Mouse (Mus musculus): Measurements from ENCODE around the gene Ttc28.

Gene Ttc28

DNA sequence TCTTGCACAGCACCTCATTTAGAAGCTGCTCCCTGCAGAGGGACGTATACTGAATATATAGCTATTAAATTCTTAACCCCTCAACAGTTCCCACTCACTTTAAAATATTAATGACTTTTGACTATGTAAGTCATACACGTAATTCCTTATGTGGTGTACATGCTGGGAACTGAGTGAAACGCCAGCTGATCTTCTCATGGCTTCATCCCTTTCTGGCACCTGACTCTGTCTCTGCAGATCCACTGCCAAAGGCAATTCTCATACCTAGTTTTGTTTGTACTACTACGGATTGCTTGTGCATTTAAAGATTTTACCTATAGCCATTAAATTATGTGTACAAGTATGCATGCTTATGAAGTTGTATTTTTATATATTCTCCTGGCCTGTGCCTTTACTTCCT lies 39.9 kb downstream of the Ttc28 start:
- no peak for TF ChIP-seq GATA4 (IDR thresholded peaks at IDR 0.05; ENCODE audit: insufficient replicate concordance, low read length)

DNA sequence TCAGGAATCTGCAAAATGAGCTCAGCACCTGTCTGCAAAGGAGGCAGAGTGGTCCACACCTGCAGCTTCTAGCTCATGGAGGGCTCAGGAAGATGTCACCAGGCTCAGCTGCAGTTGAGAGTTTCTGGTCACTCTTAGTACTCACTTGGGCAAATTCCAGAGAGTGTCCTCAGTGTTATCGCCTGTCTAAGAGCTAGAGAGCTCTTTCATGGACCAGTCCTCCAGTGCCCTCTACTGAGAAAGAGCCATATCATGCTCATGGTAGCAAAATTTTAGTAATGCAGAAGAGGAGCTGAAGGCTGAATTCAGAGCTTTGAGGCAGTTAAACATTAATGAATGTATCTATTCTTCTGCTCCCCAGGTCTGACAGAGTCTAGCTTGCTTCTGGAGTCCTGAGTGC lies 43.7 kb downstream of the Ttc28 start:
- TF ChIP-seq GATA4 (IDR thresholded peaks at IDR 0.05; ENCODE audit: insufficient replicate concordance, low read length) = peak; percentile 28; the same call in 1 of the 2 replicates

DNA sequence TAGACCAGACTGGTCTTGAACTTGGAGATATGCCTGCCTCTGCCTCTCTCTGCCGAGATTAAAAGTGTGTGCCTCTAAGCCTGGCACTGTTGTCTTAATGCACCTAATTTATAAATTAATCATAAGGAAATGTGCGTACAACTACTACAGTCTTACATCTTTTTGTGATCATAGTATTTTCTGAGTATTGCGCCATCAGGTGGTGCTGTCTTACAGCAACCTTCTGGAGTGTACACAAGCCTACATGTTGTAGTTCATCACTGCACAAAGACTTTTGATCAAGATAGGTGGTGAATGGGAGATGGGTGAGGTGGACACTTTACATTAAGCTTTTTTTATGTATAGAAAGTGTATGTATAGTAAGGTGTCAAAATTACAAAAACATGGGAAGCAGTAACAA lies 45.0 kb downstream of the Ttc28 start:
- TF ChIP-seq GATA4 (IDR thresholded peaks at IDR 0.05; ENCODE audit: insufficient replicate concordance, low read length) = no peak

DNA sequence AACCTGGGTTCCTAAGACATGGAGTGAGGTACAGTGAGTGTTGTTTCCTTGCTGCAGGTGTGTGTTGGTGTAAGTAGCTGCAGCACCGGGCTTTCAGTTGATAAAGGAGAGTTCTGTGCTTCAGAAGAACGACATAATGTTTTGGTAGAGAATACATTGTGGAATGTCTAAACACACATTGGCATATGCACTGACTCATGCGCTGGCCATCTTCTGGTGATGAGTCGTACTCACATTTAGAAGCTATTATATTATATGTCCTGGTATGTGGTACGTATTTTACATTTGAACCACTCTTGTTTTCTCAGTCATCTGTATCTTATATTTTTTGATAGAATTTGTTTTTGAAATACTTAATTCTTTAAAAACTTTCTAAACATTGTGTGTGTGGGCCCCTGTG lies 46.2 kb downstream of the Ttc28 start:
- TF ChIP-seq GATA4 (IDR thresholded peaks at IDR 0.05; ENCODE audit: insufficient replicate concordance, low read length) = no peak

DNA sequence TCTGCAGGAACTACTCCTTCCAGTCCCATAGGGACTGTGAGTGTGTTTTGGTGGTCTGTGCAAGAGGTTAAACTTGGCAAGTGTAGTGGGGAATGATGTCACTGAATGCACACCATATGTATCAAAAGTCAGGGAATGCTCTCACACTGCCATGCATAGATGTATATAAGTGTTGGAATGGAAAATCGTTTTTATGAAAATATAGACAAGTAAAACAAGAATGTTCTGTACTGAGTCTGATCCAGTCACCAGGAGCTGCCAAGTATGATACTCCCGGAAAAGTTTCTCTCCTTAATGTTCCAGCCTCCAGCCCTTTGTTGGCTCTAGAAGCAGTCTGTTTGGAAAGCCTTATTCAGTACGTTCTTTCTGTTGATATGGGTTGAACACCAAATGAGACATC lies 48.7 kb downstream of the Ttc28 start:
- TF ChIP-seq GATA4 (IDR thresholded peaks at IDR 0.05; ENCODE audit: insufficient replicate concordance, low read length) = no peak

DNA sequence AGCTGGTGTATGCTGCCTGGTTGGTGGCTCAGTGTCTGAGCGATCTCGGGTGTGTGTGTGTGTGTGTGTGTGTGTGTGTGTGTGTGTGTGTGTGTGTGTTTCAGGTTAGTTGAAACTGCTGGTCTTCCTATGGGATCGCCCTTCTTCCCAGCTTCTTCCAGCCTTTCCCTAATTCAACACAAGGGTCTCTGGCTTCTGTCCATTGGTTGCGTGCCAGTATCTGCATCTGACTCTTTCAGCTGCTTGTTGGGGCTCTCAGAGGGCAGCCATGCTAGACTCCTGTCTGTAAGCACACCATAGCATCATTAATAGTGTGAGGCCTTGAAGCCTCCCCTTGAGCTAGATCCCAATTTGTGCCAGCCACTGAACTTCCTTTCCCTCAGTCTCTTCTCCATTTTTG lies 49.7 kb downstream of the Ttc28 start:
- no peak for TF ChIP-seq GATA4 (IDR thresholded peaks at IDR 0.05; ENCODE audit: insufficient replicate concordance, low read length)

DNA sequence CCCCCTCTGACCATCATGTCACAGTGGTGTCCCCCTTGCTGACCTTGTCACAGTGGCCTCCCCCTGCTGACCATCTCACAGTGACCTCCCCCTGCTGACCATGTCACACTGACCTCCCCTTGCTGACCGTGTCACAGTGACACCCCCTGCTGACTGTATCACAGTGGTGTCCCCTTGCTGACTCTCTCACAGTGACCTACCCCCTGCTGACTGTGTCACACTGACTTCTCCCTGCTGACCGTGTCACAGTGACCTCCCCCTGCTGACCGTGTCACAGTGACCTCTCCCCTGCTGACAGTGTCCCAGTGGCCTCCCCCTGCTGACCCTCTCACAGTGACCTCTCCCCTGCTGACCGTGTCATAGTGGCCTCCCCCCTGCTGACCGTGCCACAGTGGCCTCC lies 57.0 kb downstream of the Ttc28 start:
- no peak for TF ChIP-seq GATA4 (IDR thresholded peaks at IDR 0.05; ENCODE audit: insufficient replicate concordance, low read length)

DNA sequence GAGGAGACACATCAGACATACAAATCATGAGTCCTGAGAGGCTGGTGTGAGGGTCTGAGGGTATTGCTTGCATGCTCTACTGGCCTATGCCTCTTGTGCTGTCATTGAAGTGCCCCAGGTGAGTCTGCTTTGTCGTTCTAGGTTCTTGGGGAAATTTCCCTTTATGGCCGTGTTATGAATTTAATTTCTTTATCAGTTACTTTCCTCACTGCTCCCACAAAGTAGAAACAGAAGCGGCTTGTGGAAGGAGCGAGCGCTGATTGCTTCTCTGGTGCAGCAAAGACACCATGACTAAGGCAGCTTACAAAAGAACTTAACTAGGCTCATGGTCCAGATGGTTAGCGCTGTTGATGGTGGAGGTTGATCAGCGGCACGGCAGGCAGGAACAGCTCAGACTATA lies 64.7 kb downstream of the Ttc28 start:
- TF ChIP-seq GATA4 (IDR thresholded peaks at IDR 0.05; ENCODE audit: insufficient replicate concordance, low read length) = no peak

DNA sequence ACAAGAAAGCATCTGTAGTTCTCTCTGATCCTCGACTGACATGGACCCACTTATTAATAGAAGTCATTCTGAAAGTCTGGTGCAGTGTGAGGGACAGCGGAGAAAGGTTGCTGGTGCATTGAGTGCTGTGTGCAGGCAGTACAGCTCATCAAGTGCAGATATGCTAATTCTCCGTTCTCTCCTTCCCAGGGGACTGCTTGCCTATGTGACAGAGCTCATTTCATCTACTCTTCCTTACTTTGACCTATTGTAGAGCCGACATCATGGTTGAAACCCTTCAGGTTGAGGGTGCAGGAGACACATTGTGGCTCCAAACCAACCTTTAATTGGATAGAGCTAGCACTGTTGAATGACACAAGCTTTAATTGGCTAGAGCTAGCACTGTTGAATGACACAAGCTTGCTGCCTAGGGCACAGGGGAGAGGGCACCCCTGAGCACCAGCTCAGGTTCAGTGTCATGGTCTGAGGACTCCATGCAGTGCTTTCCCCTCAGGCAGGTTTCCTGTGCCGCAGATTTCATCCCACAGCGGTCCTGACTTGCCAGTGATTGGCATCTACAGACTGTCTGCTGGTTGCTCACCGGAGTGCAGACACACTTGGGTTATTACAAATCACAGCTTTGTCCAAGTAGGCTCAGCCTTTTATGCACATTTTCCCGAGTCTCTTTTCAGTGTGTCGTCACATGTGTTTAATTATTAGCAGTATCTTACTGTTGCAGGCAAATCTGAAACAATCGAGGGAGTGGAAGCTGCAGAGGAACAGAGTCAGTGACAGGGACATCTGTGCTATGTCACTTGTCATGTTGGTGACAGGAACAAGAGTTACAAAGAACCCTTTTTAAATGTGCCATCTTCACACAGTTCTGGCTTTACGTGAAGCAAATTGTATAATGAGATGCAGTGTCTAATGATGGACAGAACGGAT lies 69.1 kb downstream of the Ttc28 start:
- TF ChIP-seq GATA4 (IDR thresholded peaks at IDR 0.05; ENCODE audit: insufficient replicate concordance, low read length) = no peak

DNA sequence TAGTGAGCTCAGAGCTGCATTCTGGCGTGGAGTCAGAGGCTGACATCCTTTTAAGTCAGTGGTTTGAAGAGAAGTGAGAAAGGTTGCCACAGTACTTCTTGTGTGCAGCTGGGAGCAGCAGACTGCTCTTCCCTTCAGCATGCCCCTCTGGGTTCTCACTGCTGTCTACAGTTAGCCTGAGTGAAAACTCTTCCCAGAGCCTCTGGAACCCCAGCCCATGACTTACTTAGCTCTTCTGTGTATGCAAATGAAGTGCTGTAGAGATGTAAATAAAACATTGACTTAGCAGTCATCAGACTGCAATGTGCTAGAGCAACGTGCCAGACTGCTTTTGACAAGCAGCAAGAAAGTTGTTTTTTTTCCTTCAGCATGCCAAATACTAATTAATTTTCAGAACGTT lies 70.2 kb downstream of the Ttc28 start:
- no peak for TF ChIP-seq GATA4 (IDR thresholded peaks at IDR 0.05; ENCODE audit: insufficient replicate concordance, low read length)

DNA sequence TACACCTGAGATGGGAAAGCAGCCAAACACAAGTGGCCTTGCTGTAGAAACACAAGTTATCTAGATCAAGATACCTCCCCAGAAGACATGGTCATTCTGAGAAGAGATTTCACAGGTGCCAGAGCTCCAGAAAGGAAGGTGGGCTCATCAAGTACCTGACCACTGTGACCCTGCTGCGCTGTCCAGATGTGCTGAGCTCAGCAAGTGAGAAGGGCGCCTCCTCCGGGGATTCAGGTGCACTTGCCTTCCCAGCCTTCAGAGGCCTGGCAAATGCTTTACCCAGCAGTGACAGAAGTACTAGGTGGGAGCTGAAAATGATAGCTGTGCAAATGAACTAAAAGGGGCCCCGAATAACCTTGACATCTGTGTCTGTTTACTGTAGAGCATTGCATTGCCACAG lies 78.6 kb downstream of the Ttc28 start:
- no peak for TF ChIP-seq GATA4 (IDR thresholded peaks at IDR 0.05; ENCODE audit: insufficient replicate concordance, low read length)

DNA sequence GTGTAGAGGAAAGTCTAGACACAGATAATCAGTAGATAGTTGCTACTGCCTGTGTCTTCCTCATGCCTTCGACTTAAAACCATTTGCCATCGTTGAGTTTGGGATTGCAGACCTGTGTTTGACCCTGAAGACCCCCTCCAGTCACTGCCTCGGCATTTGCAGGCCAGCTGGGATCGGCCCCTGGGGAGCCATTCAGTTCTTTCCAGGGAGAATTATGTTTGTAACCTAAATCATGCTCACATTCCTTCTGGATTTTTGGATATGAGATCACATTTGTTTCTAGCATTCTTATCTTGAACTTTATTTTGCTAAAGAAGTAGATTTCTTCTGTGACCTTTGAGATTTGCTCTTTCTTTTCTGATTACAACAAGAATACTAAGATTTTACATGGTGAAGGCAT lies 80.5 kb downstream of the Ttc28 start:
- TF ChIP-seq GATA4 (IDR thresholded peaks at IDR 0.05; ENCODE audit: insufficient replicate concordance, low read length) = no peak

DNA sequence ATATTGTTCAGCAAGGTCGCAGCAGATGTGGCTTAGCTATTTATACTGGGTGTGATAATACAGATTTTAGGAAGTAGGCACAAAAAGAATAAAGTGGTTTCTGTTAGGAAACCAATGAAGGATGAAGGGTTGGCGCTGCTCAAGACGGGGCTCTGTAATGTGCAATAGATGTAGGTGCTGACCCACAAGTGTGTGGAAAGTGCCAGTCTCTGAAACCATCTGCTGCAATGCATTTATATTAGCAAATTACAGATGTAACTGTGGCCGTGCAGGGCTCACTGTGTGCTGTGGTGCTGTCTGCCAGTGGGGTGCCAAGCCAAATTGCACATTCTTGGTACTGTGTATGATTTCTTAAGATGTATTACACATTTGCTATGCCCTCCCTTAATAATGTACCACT lies 81.3 kb downstream of the Ttc28 start:
- no peak for TF ChIP-seq GATA4 (IDR thresholded peaks at IDR 0.05; ENCODE audit: insufficient replicate concordance, low read length)

DNA sequence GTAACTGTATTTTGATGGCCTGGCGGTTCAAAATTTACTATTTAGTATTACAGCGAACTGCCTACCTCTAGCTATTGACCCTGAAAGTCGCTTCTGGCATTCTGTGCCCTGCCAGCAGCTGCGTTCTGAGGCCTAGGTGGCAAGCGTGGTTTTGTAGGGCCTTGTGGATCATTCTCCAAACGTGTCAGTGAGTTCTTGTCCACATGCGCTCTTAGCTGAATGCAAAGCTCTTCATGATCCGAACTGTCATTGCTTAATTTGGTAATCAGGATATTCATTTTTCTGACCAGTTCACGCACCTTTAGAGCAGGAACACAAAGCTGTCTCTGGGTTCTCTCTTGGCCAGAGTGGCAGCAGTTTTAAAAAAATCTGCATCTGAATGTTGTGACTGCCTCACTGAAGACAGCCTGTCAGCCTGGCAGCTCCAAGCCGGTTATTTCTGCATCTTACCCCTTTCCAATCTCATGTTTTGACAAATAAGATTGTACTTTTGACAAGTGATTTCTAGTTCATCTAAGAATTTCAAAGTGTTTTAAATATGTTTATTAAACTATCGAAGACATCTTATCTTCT lies 88.0 kb downstream of the Ttc28 start:
- no peak for TF ChIP-seq GATA4 (IDR thresholded peaks at IDR 0.05; ENCODE audit: insufficient replicate concordance, low read length)

DNA sequence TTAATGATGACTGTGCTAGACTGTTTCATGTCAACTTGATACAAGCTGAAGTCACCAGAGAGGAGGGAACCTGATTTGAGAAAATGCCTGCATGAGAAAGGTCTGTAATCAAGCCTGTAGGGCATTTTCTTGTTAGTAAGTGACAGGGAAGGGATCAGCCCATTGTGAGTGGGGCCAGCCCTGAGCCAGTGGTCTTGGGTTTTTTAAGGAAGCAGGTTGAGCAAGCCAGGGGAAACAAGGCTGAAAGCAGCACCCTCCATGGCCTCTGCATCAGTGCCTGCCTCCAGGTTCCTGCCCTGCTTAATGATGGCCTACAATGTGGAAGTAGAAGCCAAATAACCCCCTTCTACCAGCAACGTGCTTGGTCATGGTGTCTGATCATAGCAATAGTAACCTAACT lies 89.0 kb downstream of the Ttc28 start:
- no peak for TF ChIP-seq GATA4 (IDR thresholded peaks at IDR 0.05; ENCODE audit: insufficient replicate concordance, low read length)

DNA sequence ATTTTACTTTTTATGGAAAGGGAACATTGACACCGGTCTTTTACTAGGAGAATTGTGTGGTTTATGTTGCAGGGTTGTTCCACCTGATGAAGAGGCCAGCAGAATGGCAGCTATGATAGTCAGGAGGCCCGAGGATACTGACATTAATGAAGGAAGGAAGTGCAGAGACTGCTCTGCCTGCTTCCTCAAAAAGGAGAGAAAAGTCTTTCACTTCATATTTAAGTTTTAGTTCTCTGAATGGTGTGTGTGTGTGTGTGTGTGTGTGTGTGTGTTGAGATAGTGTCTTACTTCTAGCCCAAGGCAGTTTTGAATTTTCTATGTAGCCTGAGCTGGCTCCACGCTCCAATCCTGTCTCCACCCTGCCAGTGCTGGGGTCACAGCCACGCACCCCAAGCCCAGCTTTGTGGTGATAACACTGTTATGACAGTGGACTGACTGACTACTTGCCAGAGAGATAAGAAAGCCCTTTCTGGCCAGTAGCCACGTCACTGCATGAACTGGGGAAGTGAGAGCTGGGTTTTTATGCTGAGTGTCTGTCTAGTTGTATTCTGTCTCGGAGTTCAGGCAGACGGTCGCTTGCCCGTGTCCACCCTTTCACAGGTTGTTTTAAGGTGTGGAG lies 90.7 kb downstream of the Ttc28 start:
- TF ChIP-seq GATA4 (IDR thresholded peaks at IDR 0.05; ENCODE audit: insufficient replicate concordance, low read length) = peak; percentile 93
